Mouse (Mus musculus): ENCODE measurements around the gene Dlx5.

The Dlx5 gene

GRCm38 (mm10) chr6:6881638-6882190, at the start of gene Dlx5:
Gene Dlx5 (minus strand): TSS chr6:6882085.
- no peak for DNase-seq (ENCODE audit: low read depth, low spot score)

GRCm38 (mm10) chr6:6931507-6931906, 49.6 kb upstream of the Dlx5 start:
- DNase-seq (ENCODE audit: low read depth, low spot score) = no peak

- no peak for DNase-seq (ENCODE audit: low read depth, low spot score)
Measured at GRCm38 (mm10) chr6:6930831-6931230, 48.9 kb upstream of the Dlx5 start.

- DNase-seq (ENCODE audit: low read depth, low spot score) = no peak
Measured at GRCm38 (mm10) chr6:6925264-6925663, 43.4 kb upstream of the Dlx5 start.

GRCm38 (mm10) chr6:6917334-6917733, 35.4 kb upstream of the Dlx5 start:
- no peak for DNase-seq (ENCODE audit: low read depth, low spot score)

- DNase-seq (ENCODE audit: low read depth, low spot score) = no peak
Measured at GRCm38 (mm10) chr6:6915526-6915915, 33.6 kb upstream of the Dlx5 start.

- peak; percentile 28 for DNase-seq (ENCODE audit: low read depth, low spot score)
Measured at GRCm38 (mm10) chr6:6914849-6915525, 33.1 kb upstream of the Dlx5 start.

- no peak for DNase-seq (ENCODE audit: low read depth, low spot score)
Measured at GRCm38 (mm10) chr6:6914304-6914703, 32.4 kb upstream of the Dlx5 start.

GRCm38 (mm10) chr6:6909586-6909985, 27.7 kb upstream of the Dlx5 start:
- no peak for DNase-seq (ENCODE audit: low read depth, low spot score)

GRCm38 (mm10) chr6:6890047-6890446, 8.2 kb upstream of the Dlx5 start:
- DNase-seq (ENCODE audit: low read depth, low spot score) = no peak

- DNase-seq (ENCODE audit: low read depth, low spot score) = no peak
Measured at GRCm38 (mm10) chr6:6886225-6886624, 4.3 kb upstream of the Dlx5 start.

GRCm38 (mm10) chr6:6884897-6885296, 3.0 kb upstream of the Dlx5 start:
- peak; percentile 42 for DNase-seq (ENCODE audit: low read depth, low spot score)

- DNase-seq (ENCODE audit: low read depth, low spot score) = no peak
Measured at GRCm38 (mm10) chr6:6882266-6882797, 447 bp upstream of the Dlx5 start.

- DNase-seq (ENCODE audit: low read depth, low spot score) = no peak
Measured at GRCm38 (mm10) chr6:6881115-6881637, 709 bp downstream of the Dlx5 start.

- DNase-seq (ENCODE audit: low read depth, low spot score) = no peak
Measured at GRCm38 (mm10) chr6:6880361-6881114, 1.3 kb downstream of the Dlx5 start.

- no peak for DNase-seq (ENCODE audit: low read depth, low spot score)
Measured at GRCm38 (mm10) chr6:6879371-6880325, 2.2 kb downstream of the Dlx5 start.

- DNase-seq (ENCODE audit: low read depth, low spot score) = no peak
Measured at GRCm38 (mm10) chr6:6878841-6879291, 3.0 kb downstream of the Dlx5 start.

- DNase-seq (ENCODE audit: low read depth, low spot score) = no peak
Measured at GRCm38 (mm10) chr6:6877981-6878840, 3.7 kb downstream of the Dlx5 start.

- no peak for DNase-seq (ENCODE audit: low read depth, low spot score)
Measured at GRCm38 (mm10) chr6:6877346-6877910, 4.5 kb downstream of the Dlx5 start.

GRCm38 (mm10) chr6:6876731-6877130, 5.2 kb downstream of the Dlx5 start:
- no peak for DNase-seq (ENCODE audit: low read depth, low spot score)
